26 mouse cellular contexts compared by ENCODE assay signal in genomic region chr3:88339006-88339405, GRCm38 (mm10). TPM values are rescaled to one million over a fixed set of nuclear protein-coding genes. Genes with fewer than 3 reads are reported as not detected.
DNase-seq lines count a peak whose midpoint lies in the region; ATAC-seq and TF ChIP-seq lines count a peak whose summit lies in the region.
"Had no signal": no experiment of that assay in that cellular context is flagged by ENCODE, and none has a peak within 500 bp of the region (broad histone marks: within the 10 kb centered on the region; RNA-seq: fewer than 3 reads in every experiment).

No protein-coding gene starts in this region.

- peak overlapping the region; percentile 8; the same call in 1 of the 2 replicates for H3K27ac ChIP-seq in heart, postnatal 0 days (ENCODE audit: low read depth)
- H3K27ac ChIP-seq in neural tube, embryonic 11.5 days (ENCODE audit: low read depth, low read length) = no peak overlapping the region
- H3K27ac ChIP-seq in neural tube, embryonic 15.5 days (replicated peaks) = no peak overlapping the region
- H3K27ac ChIP-seq: embryonic facial prominence, embryonic 15.5 days; heart, adult 2 months; hindbrain, embryonic 13.5 days; left cerebral cortex, adult 2 months; midbrain, embryonic 12.5 days had no signal

- H3K4me2 ChIP-seq in heart, postnatal 0 days (ENCODE audit: low read depth, low read length) = no peak overlapping the region
- H3K4me2 ChIP-seq in neural tube, embryonic 11.5 days (ENCODE audit: low read depth) = no peak overlapping the region
- H3K4me2 ChIP-seq in neural tube, embryonic 15.5 days = no peak overlapping the region
- H3K4me2 ChIP-seq: embryonic facial prominence, embryonic 15.5 days; hindbrain, embryonic 13.5 days; midbrain, embryonic 12.5 days had no signal

- H3K36me3 ChIP-seq in heart, postnatal 0 days (replicated peaks; ENCODE audit: control insufficient read depth, insufficient read depth, low read length) = peaks cover 29% of the 10 kb centered on the region
- peaks cover 17% of the 10 kb centered on the region for H3K36me3 ChIP-seq in neural tube, embryonic 11.5 days (ENCODE audit: control insufficient read depth, insufficient read depth, low read length)
- H3K36me3 ChIP-seq in neural tube, embryonic 15.5 days = peaks cover 25% of the 10 kb centered on the region

- H3K27me3 ChIP-seq in heart, postnatal 0 days (ENCODE audit: control insufficient read depth, insufficient read depth, low read length) = no peaks in the 10 kb centered on the region
- no peaks in the 10 kb centered on the region for H3K27me3 ChIP-seq in neural tube, embryonic 11.5 days (ENCODE audit: control insufficient read depth, insufficient read depth, low read length)
- no peaks in the 10 kb centered on the region for H3K27me3 ChIP-seq in neural tube, embryonic 15.5 days (replicated peaks)
- H3K27me3 ChIP-seq: embryonic facial prominence, embryonic 15.5 days; hindbrain, embryonic 13.5 days; midbrain, embryonic 12.5 days had no signal

- peak; percentile 35 for DNase-seq in gastrocnemius, adult 18-20 months (ENCODE audit: low spot score)
- DNase-seq in gastrocnemius, postnatal 25 days = no peak
- DNase-seq in heart, postnatal 0 days (ENCODE audit: low spot score) = no peak
- no peak for DNase-seq in heart, postnatal 36 days
- DNase-seq in neural tube, embryonic 11.5 days (ENCODE audit: low spot score) = peak; percentile 7
- DNase-seq in cerebellum, postnatal 25 days = no peak
- no peak for DNase-seq in layer of hippocampus, postnatal 10 days (ENCODE audit: low spot score in 2 of 2)
- DNase-seq: adrenal gland, postnatal 14 days; cerebellum, adult 11-12 months; cerebellum, postnatal 14 days; heart, adult 2 months; kidney, adult 9 months; kidney, postnatal 25 days; left cerebral cortex, postnatal 4 days; lung, adult 18-20 months; spleen, adult 18-20 months; thymus, adult 2 months had no signal

- intact Hi-C loops in heart, postnatal 36 days (cut with DNase I) = loop anchor here (5.0 kb wide), 1 partner anchor 42 kb away; the partner anchor contains the start of genes Cct3 and Tsacc

- no peak for TF ChIP-seq EP300 in heart, postnatal 0 days (IDR thresholded peaks at IDR 0.05; ENCODE audit: low read depth)

- no peak for TF ChIP-seq CTCF in heart, postnatal 0 days (IDR thresholded peaks at IDR 0.05; ENCODE audit: low read depth)

- H3K4me3 ChIP-seq in heart, postnatal 0 days (ENCODE audit: low read depth, low read length) = no peak overlapping the region
- H3K4me3 ChIP-seq in neural tube, embryonic 11.5 days (ENCODE audit: low read depth, low read length) = no peak overlapping the region
- H3K4me3 ChIP-seq in neural tube, embryonic 15.5 days (replicated peaks) = no peak overlapping the region
- H3K4me3 ChIP-seq: embryonic facial prominence, embryonic 15.5 days; heart, adult 2 months; hindbrain, embryonic 13.5 days; left cerebral cortex, adult 2 months; midbrain, embryonic 12.5 days had no signal

- no peak overlapping the region for H3K9ac ChIP-seq in heart, postnatal 0 days (replicated peaks; ENCODE audit: low read depth, low read length)
- H3K9ac ChIP-seq in neural tube, embryonic 11.5 days (ENCODE audit: low read length) = no peak overlapping the region
- no peak overlapping the region for H3K9ac ChIP-seq in neural tube, embryonic 15.5 days (replicated peaks)
- H3K9ac ChIP-seq: embryonic facial prominence, embryonic 15.5 days; hindbrain, embryonic 13.5 days; midbrain, embryonic 12.5 days had no signal

- H3K9me3 ChIP-seq in heart, postnatal 0 days (replicated peaks; ENCODE audit: control insufficient read depth, low read length) = no peaks in the 10 kb centered on the region
- H3K9me3 ChIP-seq in neural tube, embryonic 11.5 days (ENCODE audit: control insufficient read depth, low read length) = no peaks in the 10 kb centered on the region
- no peaks in the 10 kb centered on the region for H3K9me3 ChIP-seq in neural tube, embryonic 15.5 days (replicated peaks)
- H3K9me3 ChIP-seq: embryonic facial prominence, embryonic 15.5 days; hindbrain, embryonic 13.5 days; midbrain, embryonic 12.5 days had no signal

- no peak for ATAC-seq in heart, postnatal 0 days (ENCODE audit: insufficient read depth, low read depth)
- ATAC-seq in neural tube, embryonic 11.5 days (ENCODE audit: insufficient read depth, low FRiP score, low TSS enrichment) = no peak
- ATAC-seq in neural tube, embryonic 15.5 days (ENCODE audit: low FRiP score) = no peak
- ATAC-seq: CD4-positive, CD25-positive, alpha-beta regulatory T cell, adult 4 months had no signal

- peaks cover 17% of the 10 kb centered on the region for H3K4me1 ChIP-seq in heart, postnatal 0 days (ENCODE audit: control insufficient read depth, insufficient read depth)
- H3K4me1 ChIP-seq in neural tube, embryonic 11.5 days (ENCODE audit: control insufficient read depth, insufficient read depth, low read length) = peaks cover 10% of the 10 kb centered on the region; the same call in 1 of the 2 replicates
- H3K4me1 ChIP-seq in neural tube, embryonic 15.5 days = peaks cover 34% of the 10 kb centered on the region

- 62% methylated on average over 3 of the region's 3 CpGs for WGBS in heart, postnatal 0 days
- 79% methylated on average over 3 of the region's 3 CpGs for WGBS in neural tube, embryonic 11.5 days
- WGBS in neural tube, embryonic 15.5 days = 87% methylated on average over 3 of the region's 3 CpGs

RNA-seq across cellular contexts. Expression of gene Smg5, which starts 2.9 kb away (rescaled TPM):
- 10 to 100 TPM; 37.5 to 48.1 TPM for total RNA-seq in gastrocnemius, adult 18-20 months (2021)
- total RNA-seq in gastrocnemius, postnatal 25 days (2021) = 10 to 100 TPM; 37.4 to 43.4 TPM
- 54.3 and 60.8 TPM in 2 replicates for total RNA-seq in heart, postnatal 0 days (2014; rRNA removed; ENCODE audit: low replicate concordance)
- polyA plus RNA-seq in heart, postnatal 0 days (2015; fragmentation: Nextera tagmentation; extraction: Ambion mirVana) = 25.1 TPM in 2 replicates
- 10 to 100 TPM; 38.7 to 42.7 TPM for total RNA-seq in heart, postnatal 36 days (2021)
- 48.8 and 57.2 TPM in 2 replicates for polyA plus RNA-seq in neural tube, embryonic 11.5 days (2014; fragmentation: Nextera tagmentation; extraction: Ambion mirVana)
- 57.7 and 60.8 TPM in 2 replicates for polyA plus RNA-seq in neural tube, embryonic 15.5 days (2015; fragmentation: Nextera tagmentation; extraction: Ambion mirVana)
- total RNA-seq in layer of hippocampus, postnatal 10 days (2021) = 10 to 100 TPM; 71.6 to 72.7 TPM

RNA-seq across cellular contexts. Expression of gene Tmem79, which starts 3.1 kb away (rescaled TPM):
- total RNA-seq in gastrocnemius, adult 18-20 months (2021) = 1 to 10 TPM; 3.1 to 3.9 TPM
- total RNA-seq in gastrocnemius, postnatal 25 days (2021) = 1 to 10 TPM; 1.7 TPM
- 0.27 and 3.7 TPM in 2 replicates for total RNA-seq in heart, postnatal 0 days (2014; rRNA removed; ENCODE audit: low replicate concordance)
- polyA plus RNA-seq in heart, postnatal 0 days (2015; fragmentation: Nextera tagmentation; extraction: Ambion mirVana) = 1.3 and 1.6 TPM in 2 replicates
- 1 to 10 TPM; 1.1 to 2.1 TPM for total RNA-seq in heart, postnatal 36 days (2021)
- polyA plus RNA-seq in neural tube, embryonic 11.5 days (2014; fragmentation: Nextera tagmentation; extraction: Ambion mirVana) = 1.7 and 2.1 TPM in 2 replicates
- 1.9 and 3.3 TPM in 2 replicates for polyA plus RNA-seq in neural tube, embryonic 15.5 days (2015; fragmentation: Nextera tagmentation; extraction: Ambion mirVana)
- total RNA-seq in layer of hippocampus, postnatal 10 days (2021) = under 1 TPM; 0.71 to 0.87 TPM

RNA-seq across cellular contexts. Expression of gene Glmp, which starts 14.2 kb away (rescaled TPM):
- 10 to 100 TPM; 41.2 to 41.8 TPM for total RNA-seq in gastrocnemius, adult 18-20 months (2021)
- total RNA-seq in gastrocnemius, postnatal 25 days (2021) = 10 to 100 TPM; 36.2 to 43.9 TPM
- 75.1 and 156 TPM in 2 replicates for total RNA-seq in heart, postnatal 0 days (2014; rRNA removed; ENCODE audit: low replicate concordance)
- 129 and 143 TPM in 2 replicates for polyA plus RNA-seq in heart, postnatal 0 days (2015; fragmentation: Nextera tagmentation; extraction: Ambion mirVana)
- 10 to 100 TPM; 87.9 to 88.4 TPM for total RNA-seq in heart, postnatal 36 days (2021)
- 70.5 and 84.5 TPM in 2 replicates for polyA plus RNA-seq in neural tube, embryonic 11.5 days (2014; fragmentation: Nextera tagmentation; extraction: Ambion mirVana)
- 102 and 129 TPM in 2 replicates for polyA plus RNA-seq in neural tube, embryonic 15.5 days (2015; fragmentation: Nextera tagmentation; extraction: Ambion mirVana)
- total RNA-seq in layer of hippocampus, postnatal 10 days (2021) = 10 to 100 TPM; 62.1 to 73.0 TPM

RNA-seq across cellular contexts. Expression of gene Paqr6, which starts 25.4 kb away (rescaled TPM):
- under 1 TPM; 0.50 to 0.75 TPM for total RNA-seq in gastrocnemius, adult 18-20 months (2021)
- 1 to 10 TPM in 1 of 2 experiments, under 1 TPM in 1; 0.51 to 1.1 TPM for total RNA-seq in gastrocnemius, postnatal 25 days (2021)
- total RNA-seq in heart, postnatal 0 days (2014; rRNA removed; ENCODE audit: low replicate concordance) = not detected in 2 replicates
- 1.2 and 1.7 TPM in 2 replicates for polyA plus RNA-seq in heart, postnatal 0 days (2015; fragmentation: Nextera tagmentation; extraction: Ambion mirVana)
- total RNA-seq in heart, postnatal 36 days (2021) = 1 to 10 TPM in 1 of 2 experiments, under 1 TPM in 1; 0.46 to 1.2 TPM
- polyA plus RNA-seq in neural tube, embryonic 11.5 days (2014; fragmentation: Nextera tagmentation; extraction: Ambion mirVana) = 1.1 and 1.2 TPM in 2 replicates
- 1.6 and 2.5 TPM in 2 replicates for polyA plus RNA-seq in neural tube, embryonic 15.5 days (2015; fragmentation: Nextera tagmentation; extraction: Ambion mirVana)
- total RNA-seq in layer of hippocampus, postnatal 10 days (2021) = 1 to 10 TPM; 6.8 to 8.4 TPM
- polyA plus RNA-seq: CD4-positive, CD25-positive, alpha-beta regulatory T cell, adult 4 months; macrophage had no signal

RNA-seq across cellular contexts. Expression of gene Bglap3, which starts 33.5 kb away (rescaled TPM):
- total RNA-seq in gastrocnemius, adult 18-20 months (2021) = not detected
- total RNA-seq in gastrocnemius, postnatal 25 days (2021) = under 1 TPM in 1 of 2 experiments, not detected in 1; 0.54 TPM
- not detected in 2 replicates for total RNA-seq in heart, postnatal 0 days (2014; rRNA removed; ENCODE audit: low replicate concordance)
- not detected in 2 replicates for polyA plus RNA-seq in heart, postnatal 0 days (2015; fragmentation: Nextera tagmentation; extraction: Ambion mirVana)
- total RNA-seq in heart, postnatal 36 days (2021) = not detected
- 0.31 TPM in 1 of 2 replicates, not detected in the other for polyA plus RNA-seq in neural tube, embryonic 11.5 days (2014; fragmentation: Nextera tagmentation; extraction: Ambion mirVana)
- 0.15 and 0.28 TPM in 2 replicates for polyA plus RNA-seq in neural tube, embryonic 15.5 days (2015; fragmentation: Nextera tagmentation; extraction: Ambion mirVana)
- under 1 TPM; 0.55 to 0.83 TPM for total RNA-seq in layer of hippocampus, postnatal 10 days (2021)
- total RNA-seq: gastrocnemius, adult 8-10 months; heart, adult 2 months had no signal
- polyA plus RNA-seq: CD4-positive, CD25-positive, alpha-beta regulatory T cell, adult 4 months; forebrain, embryonic 11.5 days; heart, adult 2 months; hindbrain, embryonic 13.5 days; macrophage; midbrain, embryonic 12.5 days had no signal

Comparison
In these comparisons a context has a peak if more than half of its experiments do, and no peak if none do; other contexts are left out.
1. DNase-seq: peak in gastrocnemius, adult 18-20 months (single experiment) and neural tube, embryonic 11.5 days (single experiment); none in gastrocnemius, postnatal 25 days (single experiment), heart, postnatal 0 days (single experiment), heart, postnatal 36 days (0 of 2), cerebellum, postnatal 25 days (0 of 2) and layer of hippocampus, postnatal 10 days (0 of 2).